Mouse (Mus musculus) spleen, adult 2 months (tissue): ENCODE data around the gene Pacsin1. TPM values are rescaled to one million over a fixed set of nuclear protein-coding genes. Genes with fewer than 3 reads are reported as not detected.

Experiments
- DNase-seq, 2 experiments: peaks; one replicate each; pipeline versions ENCODE4 v3.0.0 to v3.0.0-alpha.2; 2012 to 2021; ENCODE audit warnings: low spot score in 2 of 2, low read depth in 1 of 2
- H3K27ac ChIP-seq: fragments of 200-500 bp; 2 replicates; pipeline ENCODE4 v1.5.1; 2012; ENCODE audit warnings: low read length, inconsistent platforms; ENCODE audit not compliant: insufficient read depth
- H3K27me3 ChIP-seq: fragments of 200-500 bp; 2 replicates; pipeline ENCODE4 v1.6.1; 2012; ENCODE audit warnings: mild to moderate bottlenecking, moderate library complexity, low read length, inconsistent platforms; ENCODE audit not compliant: control insufficient read depth, insufficient read depth
- H3K36me3 ChIP-seq: fragments of 200-500 bp; 2 replicates; pipeline ENCODE4 v1.6.1; 2012; ENCODE audit warnings: mild to moderate bottlenecking, low read length, inconsistent platforms; ENCODE audit not compliant: control insufficient read depth, insufficient read depth
- H3K4me1 ChIP-seq: fragments of 200-500 bp; 2 replicates; pipeline ENCODE4 v1.6.1; 2011; ENCODE audit warnings: inconsistent platforms; ENCODE audit not compliant: control insufficient read depth, insufficient read depth, insufficient read length
- H3K4me3 ChIP-seq: fragments of 200-500 bp; 2 replicates; pipeline ENCODE4 v1.5.1; 2011; ENCODE audit warnings: mild to moderate bottlenecking, inconsistent platforms; ENCODE audit not compliant: insufficient read depth, insufficient read length; ENCODE audit errors: extremely low read depth
- CTCF ChIP-seq: fragments of 200-500 bp; IDR thresholded peaks from 2 replicates; pipeline ENCODE4 v1.5.1; 2011; ENCODE audit warnings: mild to moderate bottlenecking, inconsistent platforms; ENCODE audit not compliant: insufficient read depth, insufficient read length, insufficient replicate concordance; ENCODE audit errors: extremely low read depth
- POLR2A ChIP-seq: fragments of 200-500 bp; IDR thresholded peaks from 2 replicates; pipeline ENCODE4 v1.6.1; 2011; ENCODE audit warnings: low read depth, low read length, inconsistent platforms
- WGBS: fragments of 180-500 bp; shearing (Covaris S2); methylation state at CpG from one replicate; pipeline ENCODE4 v1.1.7; 2018; 5-methylcytosine and 5-hydroxymethylcytosine counted together
- polyA plus RNA-seq: library from polyadenylated mRNA; depleted of rRNA; stranded (reverse); fragments of >200 nt; gene quantifications from 2 replicates; pipeline ENCODE4 v1.2.3, GENCODE M21; 2012

Pacsin1 gene
- polyA plus RNA-seq, 1 experiment = 10.3 TPM

DNA sequence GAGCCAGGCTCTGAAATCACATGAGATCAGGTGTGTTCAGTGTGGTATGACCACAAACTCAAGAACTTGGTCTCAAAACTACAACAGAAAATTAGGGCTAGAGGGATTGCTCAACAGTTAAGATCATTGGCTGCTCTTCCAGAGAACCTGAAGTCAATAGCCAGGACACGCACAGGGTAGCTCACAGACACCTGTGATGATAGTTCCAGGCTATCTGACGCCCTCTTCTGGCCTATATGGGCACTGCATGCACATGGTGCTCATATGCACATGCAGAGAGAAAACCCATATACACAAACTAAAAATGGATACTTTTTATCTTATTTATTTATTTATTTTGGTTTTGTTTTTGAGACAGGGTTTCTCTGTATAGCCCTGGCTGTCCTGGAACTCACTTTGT is 10.7 kb upstream of the Pacsin1 start:
- Histone ChIP-seq H3K4me1 (no peaks in the 10 kb centered on the region), H3K4me3 (no peak overlapping the region), H3K36me3 (no peaks in the 10 kb centered on the region), H3K27me3 (no peaks in the 10 kb centered on the region), H3K27ac (no peak overlapping the region)
- TF ChIP-seq POLR2A = no peak
- TF ChIP-seq CTCF = no peak
- 52% methylated on average over 2 of the region's 2 CpGs for WGBS
- DNase-seq = no peak

DNA sequence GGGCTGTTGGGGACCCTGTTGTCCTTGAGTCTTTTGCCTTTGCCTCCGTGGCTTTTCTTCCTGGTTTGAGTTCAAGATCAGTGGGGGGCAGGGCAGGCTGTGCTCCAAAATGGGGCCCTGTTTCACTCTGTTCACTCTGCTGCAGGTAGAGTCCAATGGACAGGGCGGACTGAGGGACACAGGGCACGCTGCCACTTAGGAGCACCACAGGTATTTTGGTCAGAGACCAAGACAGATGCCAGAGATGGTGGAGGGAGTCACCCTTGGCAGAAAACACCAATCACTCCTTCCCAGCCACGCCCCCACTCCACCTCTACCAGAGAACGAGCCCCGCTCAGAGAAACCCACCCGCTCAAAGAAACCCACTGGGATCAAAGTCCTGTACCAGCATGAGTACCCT is 9.5 kb upstream of the Pacsin1 start:
- DNase-seq = no peak
- Histone ChIP-seq H3K27me3 (no peaks in the 10 kb centered on the region), H3K4me1 (no peaks in the 10 kb centered on the region; the same call in 1 of the 2 replicates), H3K27ac (no peak overlapping the region), H3K36me3 (no peaks in the 10 kb centered on the region), H3K4me3 (no peak overlapping the region)
- no peak for TF ChIP-seq POLR2A
- TF ChIP-seq CTCF = no peak
- 82% methylated on average over 7 of the region's 7 CpGs for WGBS

DNA sequence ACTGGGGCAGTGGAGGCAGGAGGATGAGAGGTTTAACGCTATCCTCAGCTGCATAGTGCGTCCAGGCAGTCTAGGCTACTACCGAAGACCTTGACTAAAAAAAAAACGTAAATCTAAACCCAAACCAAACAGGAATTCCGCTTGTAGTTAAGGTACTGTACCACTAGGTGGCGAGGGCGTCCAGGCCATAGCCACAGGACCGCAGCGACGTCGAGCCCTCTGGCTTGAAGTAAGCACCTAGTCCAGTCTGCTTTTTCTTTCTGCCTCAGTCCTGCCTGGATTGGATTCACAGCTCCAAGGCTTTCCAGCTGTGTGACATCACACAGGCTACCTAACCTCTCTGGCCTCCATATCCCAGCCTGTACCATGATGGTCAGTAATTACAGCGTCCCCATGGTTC is 5.1 kb upstream of the Pacsin1 start:
- DNase-seq = peak; percentile 60 to 70
- 8% methylated on average over 12 of the region's 12 CpGs for WGBS
- peaks cover 3% of the 10 kb centered on the region; the same call in 1 of the 2 replicates for H3K4me1 ChIP-seq
- TF ChIP-seq POLR2A (no peak), CTCF (peak; percentile 92)
- no peak overlapping the region for H3K27ac ChIP-seq
- H3K4me3 ChIP-seq = no peak overlapping the region
- no peaks in the 10 kb centered on the region for H3K27me3 ChIP-seq
- H3K36me3 ChIP-seq = no peaks in the 10 kb centered on the region

DNA sequence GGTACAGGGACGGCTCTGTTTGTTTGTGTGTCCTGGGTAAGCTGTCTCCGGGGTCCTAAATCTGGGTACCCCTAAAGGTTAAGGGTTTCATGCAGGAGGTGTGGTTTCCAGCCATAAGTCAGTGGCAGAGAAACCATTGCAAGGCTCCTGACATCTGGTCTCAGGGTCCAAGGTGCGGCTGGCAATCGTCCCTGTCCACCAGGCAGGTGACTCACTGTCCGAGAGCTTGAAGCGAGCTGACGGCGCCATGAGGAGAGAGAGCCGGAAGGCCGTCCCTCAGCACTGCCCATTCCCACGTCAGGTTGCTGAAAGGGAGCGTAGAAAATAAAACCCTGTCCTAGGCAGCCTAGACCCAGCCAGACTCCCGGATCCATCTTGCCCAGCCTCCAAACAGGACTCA is 4.7 kb upstream of the Pacsin1 start:
- Histone ChIP-seq H3K4me1 (peaks cover 3% of the 10 kb centered on the region; the same call in 1 of the 2 replicates), H3K4me3 (no peak overlapping the region), H3K36me3 (no peaks in the 10 kb centered on the region), H3K27me3 (no peaks in the 10 kb centered on the region), H3K27ac (no peak overlapping the region)
- TF ChIP-seq POLR2A = no peak
- TF ChIP-seq CTCF = no peak
- no peak for DNase-seq
- WGBS = 84% methylated on average over 13 of the region's 13 CpGs

GRCm38 (mm10) chr17:27652046-27652790 is 3.1 kb upstream of the Pacsin1 start:
- WGBS = 38% methylated on average over 23 of the region's 23 CpGs

DNA sequence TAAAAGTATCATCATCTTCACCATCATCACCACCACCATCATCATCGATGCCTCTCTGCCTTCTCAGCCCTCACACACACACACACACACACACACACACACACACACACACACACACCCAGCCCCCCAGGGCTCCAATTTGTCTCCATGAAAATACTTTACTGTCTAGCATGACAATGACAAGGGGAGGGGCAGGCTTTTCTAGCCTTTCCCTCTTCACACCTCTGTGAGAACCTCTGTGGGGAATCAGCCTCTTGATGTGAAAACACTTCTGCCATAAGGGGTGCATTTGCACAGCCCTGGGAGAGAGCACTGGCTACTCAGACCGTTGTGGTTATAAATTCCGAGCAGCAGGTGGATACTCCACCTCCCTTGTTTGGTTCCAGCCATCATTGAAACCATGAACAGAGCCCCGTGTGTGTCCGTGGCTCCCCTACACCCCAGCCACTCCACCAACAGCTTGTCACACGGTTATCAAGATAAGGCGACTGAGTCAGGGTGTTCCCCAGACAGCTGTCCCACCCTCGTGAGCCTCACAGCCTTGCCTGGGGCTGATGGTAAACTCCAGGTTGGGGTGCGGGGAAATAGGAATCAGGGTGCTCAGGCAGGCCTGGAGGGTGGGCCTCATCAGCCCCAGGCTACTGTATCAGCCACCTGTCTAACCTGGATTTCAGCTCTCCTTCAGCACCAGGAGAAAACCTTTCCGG is 1.9 kb upstream of the Pacsin1 start:
- no peak overlapping the region for H3K27ac ChIP-seq
- TF ChIP-seq CTCF (no peak), POLR2A (no peak)
- no peak overlapping the region for H3K4me3 ChIP-seq
- H3K36me3 ChIP-seq = no peaks in the 10 kb centered on the region
- DNase-seq = no peak
- H3K27me3 ChIP-seq = no peaks in the 10 kb centered on the region; the same call in 1 of the 2 replicates
- WGBS = 77% methylated on average over 10 of the region's 10 CpGs
- peaks cover 6% of the 10 kb centered on the region; the same call in 1 of the 2 replicates for H3K4me1 ChIP-seq

More at GRCm38 (mm10) chr17:27652046-27652790, 3.1 kb upstream of the Pacsin1 start:
- peaks cover 6% of the 10 kb centered on the region; the same call in 1 of the 2 replicates for H3K4me1 ChIP-seq
- no peaks in the 10 kb centered on the region; the same call in 1 of the 2 replicates for H3K27me3 ChIP-seq
- no peak for DNase-seq
- no peak overlapping the region; the same call in 1 of the 2 replicates for H3K4me3 ChIP-seq
- TF ChIP-seq CTCF (no peak), POLR2A (no peak)
- H3K27ac ChIP-seq = peak overlapping the region; percentile 80
- H3K36me3 ChIP-seq = no peaks in the 10 kb centered on the region

GRCm38 (mm10) chr17:27656011-27656399 is 696 bp downstream of the Pacsin1 start:
- 4% methylated on average over 14 of the region's 14 CpGs for WGBS
- Histone ChIP-seq H3K27ac (no peak overlapping the region), H3K4me1 (peaks cover 6% of the 10 kb centered on the region; the same call in 1 of the 2 replicates), H3K27me3 (no peaks in the 10 kb centered on the region; the same call in 1 of the 2 replicates), H3K4me3 (peak overlapping the region; percentile 66), H3K36me3 (no peaks in the 10 kb centered on the region)
- TF ChIP-seq CTCF = no peak
- peak in 1 of 2 experiments; percentile 62 for DNase-seq
